Mouse (Mus musculus) hindbrain, embryonic 11.5 days (tissue): Measurements from ENCODE around the gene Fbxo46. TPM values are rescaled to one million over a fixed set of nuclear protein-coding genes. Genes with fewer than 3 reads are reported as not detected.
A peak's percentile ranks its signal among the peaks of the same experiment; 100 is the strongest.
"Not testable (repeated sequence)": the region's sequence is repeated elsewhere in the genome, so short reads cannot be mapped to it uniquely, and the experiment has no call there.

Source experiments
- ATAC-seq: fragments of 200-750 bp; cut with Nextera tagmentation; 2 replicates; pipeline ENCODE4 v1.8.0; 2017; ENCODE audit warnings: mild to moderate bottlenecking, moderate TSS enrichment, moderate library complexity; ENCODE audit not compliant: low FRiP score
- DNase-seq: peaks from one replicate; pipeline ENCODE4 v3.0.0-alpha.2; 2015; ENCODE audit warnings: low spot score
- H3K27ac ChIP-seq: fragments of 300-500 bp; sonication (generic); 2 replicates; pipeline ENCODE4 v1.5.1; 2014; ENCODE audit warnings: mild to moderate bottlenecking, low read depth, low read length
- H3K27me3 ChIP-seq: fragments of 300-500 bp; sonication (generic); 2 replicates; pipeline ENCODE4 v1.6.1; 2014; ENCODE audit warnings: mild to moderate bottlenecking, low read length, moderate library complexity, mixed read lengths; ENCODE audit not compliant: control insufficient read depth, insufficient read depth
- H3K36me3 ChIP-seq: fragments of 300-500 bp; sonication (generic); 2 replicates; pipeline ENCODE4 v1.6.1; 2014; ENCODE audit warnings: mild to moderate bottlenecking, low read length, moderate library complexity, mixed read lengths; ENCODE audit not compliant: control insufficient read depth, insufficient read depth
- H3K4me1 ChIP-seq: fragments of 300-500 bp; sonication (generic); replicated peaks from 2 replicates; pipeline ENCODE4 v1.6.1; 2014; ENCODE audit warnings: low read length, mixed read lengths; ENCODE audit not compliant: control insufficient read depth, insufficient read depth
- H3K4me2 ChIP-seq: fragments of 300-500 bp; sonication (generic); replicated peaks from 2 replicates; pipeline ENCODE4 v1.6.1; 2014; ENCODE audit warnings: mild to moderate bottlenecking, low read depth, low read length
- H3K4me3 ChIP-seq: fragments of 300-500 bp; sonication (generic); 2 replicates; pipeline ENCODE4 v1.5.1; 2014; ENCODE audit warnings: low read depth, low read length
- H3K9ac ChIP-seq: fragments of 300-500 bp; sonication (generic); 2 replicates; pipeline ENCODE4 v1.6.1; 2014; ENCODE audit warnings: low read depth, low read length
- H3K9me3 ChIP-seq: fragments of 300-500 bp; sonication (generic); 2 replicates; pipeline ENCODE4 v1.6.1; 2016; ENCODE audit warnings: low read length; ENCODE audit not compliant: control insufficient read depth
- WGBS: fragments of 180-500 bp; shearing (Covaris S2); extraction: QIAGEN DNeasy Blood & Tissue Kit; methylation state at CpG from one replicate; pipeline ENCODE4 v1.1.7; 2014; 5-methylcytosine and 5-hydroxymethylcytosine counted together
- polyA plus RNA-seq: library from polyadenylated mRNA; unstranded; fragments of >200 nt; fragmentation: Nextera tagmentation; extraction: Ambion mirVana; gene quantifications from 2 replicates; pipeline ENCODE4 v1.2.1, GENCODE M21; 2014

The Fbxo46 gene
- polyA plus RNA-seq, 1 experiment from 2014 or later = 8.7 TPM

DNA sequence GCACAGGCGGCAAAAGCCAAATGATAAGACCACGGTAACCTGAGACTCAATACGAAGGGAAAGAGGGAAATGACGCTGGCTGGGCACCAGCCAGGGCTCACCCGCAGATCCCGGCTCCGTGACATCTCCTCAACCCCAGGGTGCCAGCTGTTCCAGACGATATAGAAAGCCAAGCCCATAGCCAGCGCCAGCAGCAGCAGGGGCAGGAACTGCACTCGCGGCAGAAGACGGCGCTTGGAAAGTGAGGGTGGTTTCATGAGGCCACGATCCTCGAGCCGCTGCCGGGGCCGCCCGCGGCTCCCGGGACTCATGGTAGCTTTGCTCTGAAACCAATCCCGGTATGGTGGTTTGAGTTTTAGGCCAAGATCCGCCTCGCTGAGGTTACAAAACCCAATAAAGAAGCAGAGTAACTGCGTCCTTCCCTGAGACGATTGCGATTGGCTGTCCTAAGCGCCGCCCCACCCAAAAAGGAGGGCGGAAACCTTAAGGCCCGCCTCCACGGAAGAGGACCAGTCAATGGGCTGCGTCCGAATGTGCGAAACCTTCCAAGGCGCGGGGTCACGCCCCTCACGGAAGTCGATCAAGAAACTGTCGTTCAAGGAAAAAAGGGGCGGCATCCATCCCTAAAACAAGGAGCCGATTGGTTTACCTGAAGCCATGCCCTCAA lies 29.3 kb downstream of the Fbxo46 start, which contains the start of gene Qpctl:
Qpctl (minus strand) TSS at position 417 of the 667 bp plus-strand sequence.
- H3K9ac ChIP-seq = peak within 1 kb of the TSS; percentile 75
- H3K27ac ChIP-seq = peak within 1 kb of the TSS; percentile 61
- H3K4me1 ChIP-seq = peaks cover 6% of the 10 kb centered on the region; the same call in 1 of the 2 replicates
- H3K4me2 ChIP-seq = peak within 1 kb of the TSS; percentile 84
- no peaks in the 10 kb centered on the region for H3K9me3 ChIP-seq
- DNase-seq (peak; percentile 97), ATAC-seq (peak; percentile 98)
- H3K4me3 ChIP-seq = peak within 1 kb of the TSS; percentile 75
- H3K27me3 ChIP-seq = no peaks in the 10 kb centered on the region
- under 1% methylated on average over 43 of the region's 43 CpGs for WGBS
- H3K36me3 ChIP-seq = no peaks in the 10 kb centered on the region

DNA sequence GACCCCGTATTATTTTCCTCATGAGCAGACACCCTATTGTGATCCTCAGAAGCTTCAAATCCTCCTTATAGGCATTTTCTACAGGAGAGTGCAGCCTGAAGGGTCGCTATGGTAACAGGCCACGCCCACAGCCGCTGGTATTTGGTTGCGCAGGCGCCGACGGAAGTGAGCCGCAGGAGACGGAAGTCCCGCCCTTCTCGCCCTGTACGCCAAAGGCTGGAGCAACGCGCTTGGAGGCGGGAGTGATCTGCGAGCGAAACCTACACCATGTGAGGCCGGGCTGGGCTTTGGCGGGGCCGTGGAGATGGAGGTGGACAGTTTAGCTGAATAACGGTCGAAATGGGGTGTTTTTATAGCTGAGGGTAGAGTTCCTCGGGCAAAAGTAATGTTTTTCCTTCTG lies 30.0 kb downstream of the Fbxo46 start, which contains the start of gene Snrpd2:
Snrpd2 (plus strand) TSS at position 97 of the 400 bp plus-strand sequence.
- Histone ChIP-seq H3K4me1 (peaks cover 6% of the 10 kb centered on the region; the same call in 1 of the 2 replicates), H3K27me3 (no peaks in the 10 kb centered on the region), H3K36me3 (no peaks in the 10 kb centered on the region), H3K27ac (peak within 1 kb of the TSS; percentile 61), H3K9ac (peak within 1 kb of the TSS; percentile 75), H3K4me3 (peak within 1 kb of the TSS; percentile 75), H3K9me3 (no peaks in the 10 kb centered on the region), H3K4me2 (peak within 1 kb of the TSS; percentile 84)
- ATAC-seq (peak; percentile 92), DNase-seq (peak; percentile 99)
- WGBS = under 1% methylated on average over 24 of the region's 24 CpGs

DNA sequence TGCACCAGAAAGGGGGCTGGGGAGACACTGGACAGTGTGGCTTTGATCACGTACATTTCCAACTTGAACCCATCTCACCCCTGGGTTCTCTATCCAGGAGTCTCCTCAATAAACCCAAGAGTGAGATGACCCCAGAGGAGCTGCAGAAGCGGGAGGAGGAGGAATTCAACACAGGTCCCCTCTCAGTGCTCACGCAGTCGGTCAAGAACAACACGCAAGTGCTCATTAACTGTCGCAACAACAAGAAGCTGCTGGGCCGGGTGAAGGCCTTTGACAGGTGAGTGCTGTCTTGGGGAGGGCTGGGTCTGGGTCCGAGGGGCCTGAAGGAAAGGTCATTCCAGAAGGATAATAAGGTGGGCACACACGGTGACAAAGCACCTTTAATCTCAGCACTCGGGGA lies 31.5 kb downstream of the Fbxo46 start:
- not testable (repeated sequence) for H3K27ac ChIP-seq, H3K36me3 ChIP-seq, H3K27me3 ChIP-seq, H3K9ac ChIP-seq, ATAC-seq, DNase-seq, H3K9me3 ChIP-seq, H3K4me1 ChIP-seq, H3K4me3 ChIP-seq, H3K4me2 ChIP-seq
- WGBS = 90% methylated on average over 10 of the region's 10 CpGs

DNA sequence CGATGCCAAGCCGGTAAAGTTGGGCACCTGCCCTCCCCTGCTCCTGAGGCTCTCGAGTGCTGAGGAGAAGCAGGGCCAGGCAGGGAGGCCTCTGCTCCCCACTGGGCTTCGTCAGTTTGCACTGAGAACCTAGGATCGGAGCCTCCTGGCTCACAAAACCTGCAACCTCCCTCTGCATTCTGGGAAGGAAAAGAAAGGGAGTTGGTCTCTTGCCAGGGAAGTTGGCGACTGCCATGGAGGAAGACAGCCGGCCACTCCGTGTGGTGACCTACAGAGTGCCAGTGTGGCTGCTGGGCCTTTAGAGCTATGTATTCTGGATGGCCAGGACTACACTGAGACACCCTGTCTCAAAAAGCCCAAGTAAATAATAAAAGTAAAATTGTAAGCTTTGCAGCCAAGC lies 35.1 kb downstream of the Fbxo46 start:
- 88% methylated on average over 8 of the region's 8 CpGs for WGBS
- Histone ChIP-seq H3K4me3 (no peak overlapping the region), H3K27me3 (peaks cover 8% of the 10 kb centered on the region), H3K4me1 (peaks cover 2% of the 10 kb centered on the region; the same call in 1 of the 2 replicates), H3K9ac (no peak overlapping the region), H3K4me2 (no peak overlapping the region), H3K36me3 (no peaks in the 10 kb centered on the region), H3K27ac (no peak overlapping the region), H3K9me3 (no peaks in the 10 kb centered on the region)
- ATAC-seq (no peak), DNase-seq (no peak)

DNA sequence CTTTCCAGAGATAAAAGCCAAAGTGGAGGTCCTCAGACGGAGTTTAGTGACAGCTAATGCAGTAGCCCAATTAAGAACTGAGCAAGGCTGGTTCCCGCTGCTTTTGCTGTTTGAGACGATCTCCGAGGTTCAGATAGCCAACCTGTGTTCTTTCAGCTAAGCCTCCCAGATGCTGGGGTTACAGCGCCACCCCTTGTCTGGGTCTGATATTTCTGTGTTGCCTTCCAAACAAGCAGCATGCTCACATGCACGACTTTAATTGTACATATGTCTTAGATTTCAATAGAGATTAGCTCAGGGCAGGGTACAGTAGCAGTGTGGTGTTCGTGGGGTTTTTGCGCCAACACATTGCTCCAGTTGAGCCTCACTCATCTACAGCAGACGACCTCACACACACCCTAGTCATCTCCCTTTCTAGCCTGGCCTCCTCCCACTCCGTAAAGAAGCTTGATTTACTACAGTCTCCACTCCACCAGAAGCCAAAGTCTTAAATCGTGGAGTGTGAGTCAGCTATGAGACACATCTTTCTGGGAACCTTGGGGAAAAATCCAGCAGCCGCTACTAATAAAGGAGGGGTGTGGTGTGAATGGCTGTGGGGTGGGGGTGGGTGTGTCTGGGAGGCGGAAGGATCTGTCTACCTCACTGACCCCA lies 36.3 kb downstream of the Fbxo46 start:
- Histone ChIP-seq H3K36me3 (no peaks in the 10 kb centered on the region), H3K4me3 (no peak overlapping the region), H3K4me2 (no peak overlapping the region), H3K9me3 (no peaks in the 10 kb centered on the region), H3K27ac (no peak overlapping the region), H3K27me3 (peaks cover 16% of the 10 kb centered on the region), H3K9ac (no peak overlapping the region), H3K4me1 (0 out of 2 replicates have a peak, but pooled peaks cover 2% of the 10 kb centered on the region)
- WGBS = 73% methylated on average over 13 of the region's 13 CpGs
- no peak for ATAC-seq
- no peak for DNase-seq

DNA sequence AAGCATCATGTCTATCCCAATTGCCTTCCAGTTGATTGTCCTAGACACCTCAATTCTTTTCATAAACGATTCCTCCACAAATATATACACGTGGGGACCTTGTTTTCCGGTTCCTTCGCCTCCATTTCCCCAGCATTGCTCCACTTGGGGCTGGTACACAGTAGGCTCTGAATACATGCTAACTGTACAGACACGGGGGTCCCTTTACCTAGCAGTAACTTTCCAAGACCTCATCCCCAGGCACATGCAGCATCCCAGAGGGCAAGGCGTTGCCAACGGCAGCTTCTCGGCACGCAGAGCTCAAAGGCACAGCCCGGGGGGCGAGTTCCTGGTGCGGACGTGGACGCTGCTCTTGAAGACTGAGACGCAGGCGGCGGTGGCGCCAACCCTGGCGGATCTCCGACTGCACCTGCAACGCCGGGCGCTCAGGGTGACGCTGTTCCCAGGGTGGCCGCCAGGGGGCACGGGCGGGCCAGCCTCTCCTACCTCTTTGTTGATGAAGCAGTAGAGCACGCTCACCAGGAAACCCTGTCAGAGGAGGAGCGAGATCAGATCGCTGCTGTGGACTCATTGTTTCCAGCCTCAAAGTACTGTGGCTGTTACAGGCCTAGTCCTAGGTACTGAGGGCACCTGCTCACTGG lies 37.6 kb downstream of the Fbxo46 start:
- no peak overlapping the region for H3K4me3 ChIP-seq
- 0 out of 2 replicates have a peak, but pooled peaks cover 2% of the 10 kb centered on the region for H3K4me1 ChIP-seq
- ATAC-seq = peak; percentile 77
- H3K4me2 ChIP-seq = peak overlapping the region; percentile 12
- H3K27ac ChIP-seq = 0 out of 2 replicates have a peak overlapping the region, but pooled peaks have one; percentile 5
- H3K9me3 ChIP-seq = no peaks in the 10 kb centered on the region
- no peaks in the 10 kb centered on the region for H3K36me3 ChIP-seq
- 5% methylated on average over 30 of the region's 30 CpGs for WGBS
- peak; percentile 93 for DNase-seq
- peaks cover 16% of the 10 kb centered on the region for H3K27me3 ChIP-seq
- H3K9ac ChIP-seq = peak overlapping the region; percentile 2; the same call in 1 of the 2 replicates

DNA sequence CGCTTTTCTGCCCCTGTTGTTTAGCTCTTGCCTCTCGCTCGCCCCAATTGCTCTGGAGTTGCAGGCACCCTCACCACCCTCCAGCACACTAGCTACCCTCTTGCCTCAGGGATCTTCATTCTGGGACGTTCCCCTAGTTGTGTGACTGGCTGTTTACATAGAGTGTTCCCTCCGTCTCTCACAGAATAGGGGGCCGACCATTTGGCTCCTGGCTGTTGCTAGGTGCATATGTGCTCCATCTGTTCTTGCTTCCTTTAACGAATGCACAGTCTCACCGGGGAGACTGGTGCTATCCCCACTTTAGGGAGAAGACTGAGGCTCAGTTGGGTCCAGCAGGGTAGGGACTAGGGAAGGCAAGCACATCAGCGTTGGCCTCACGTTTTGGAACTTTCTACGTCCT lies 38.9 kb downstream of the Fbxo46 start:
- H3K36me3 ChIP-seq = no peaks in the 10 kb centered on the region
- no peak overlapping the region for H3K4me2 ChIP-seq
- H3K4me1 ChIP-seq = 0 out of 2 replicates have a peak, but pooled peaks cover 2% of the 10 kb centered on the region
- no peak overlapping the region for H3K27ac ChIP-seq
- no peak overlapping the region for H3K9ac ChIP-seq
- DNase-seq (no peak), ATAC-seq (no peak)
- H3K27me3 ChIP-seq = peaks cover 16% of the 10 kb centered on the region
- H3K4me3 ChIP-seq = no peak overlapping the region
- WGBS = 65% methylated on average over 11 of the region's 11 CpGs
- H3K9me3 ChIP-seq = no peaks in the 10 kb centered on the region

DNA sequence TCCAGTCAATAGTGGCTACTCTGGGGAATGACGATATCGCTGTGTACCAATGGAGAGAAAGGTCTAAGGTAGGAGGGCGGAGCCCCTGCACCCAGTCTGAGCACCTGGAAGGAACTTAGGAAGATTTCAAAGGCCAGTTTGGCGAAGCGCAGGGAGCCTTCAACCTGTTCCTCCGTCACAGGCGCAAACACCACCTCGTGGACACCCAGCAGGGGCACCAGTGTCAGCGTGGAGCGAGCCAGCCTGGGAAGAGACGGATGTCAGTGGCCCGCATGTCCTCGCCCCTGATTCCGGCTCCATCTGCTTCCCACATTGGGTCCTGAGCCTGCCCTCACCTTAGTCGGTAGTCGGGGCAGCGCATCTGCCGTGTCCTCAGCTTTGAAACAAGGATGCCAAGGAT lies 39.8 kb downstream of the Fbxo46 start:
- ATAC-seq = no peak
- Histone ChIP-seq H3K9me3 (no peaks in the 10 kb centered on the region), H3K9ac (no peak overlapping the region), H3K4me3 (no peak overlapping the region), H3K4me2 (no peak overlapping the region), H3K36me3 (no peaks in the 10 kb centered on the region), H3K27ac (no peak overlapping the region), H3K27me3 (peaks cover 21% of the 10 kb centered on the region), H3K4me1 (peaks cover 3% of the 10 kb centered on the region; the same call in 1 of the 2 replicates)
- peak; percentile 10 for DNase-seq
- WGBS = 13% methylated on average over 18 of the region's 18 CpGs
